Mouse (Mus musculus) mouse embryonic stem cell (cell line): ENCODE results near the gene Hist1h2be.

ENCODE experiments used
- in situ Hi-C, 2 experiments: fragments of 300-500 bp; cut with MboI; formaldehyde crosslinking; loops; 1 replicate in 1 of 2; 3 replicates in 1 of 2; pipeline ENCODE4 v1.14.3; 2019 to 2020; ENCODE audit warnings: low sequenced_read_pairs in 2 of 2, low pct_unique_long_range_greater_than_20kb in 1 of 2, mixed read lengths in 1 of 2; ENCODE audit not compliant: unreplicated experiment in 1 of 2

Hist1h2be gene

GRCm38 (mm10) chr13:23576906-23577639 lies 43.9 kb downstream of the Hist1h2be start:
- in situ Hi-C loops, result loop anchor here in 1 of 2 experiments (10.0 kb wide), 1 partner anchor 168 kb away; the partner anchor contains the start of genes Hist1h2bb and Hist1h3c

- in situ Hi-C loops, result loop anchor here in 1 of 2 experiments (10.0 kb wide), 1 partner anchor 168 kb away; the partner anchor contains the start of genes Hist1h2bb and Hist1h3c
Observed at GRCm38 (mm10) chr13:23576351-23576881, 44.5 kb downstream of the Hist1h2be start.

- in situ Hi-C loops, result loop anchor here in 1 of 2 experiments (10.0 kb wide), 1 partner anchor 169 kb away; the partner anchor contains the start of genes Hist1h2bb and Hist1h3c
Observed at GRCm38 (mm10) chr13:23575864-23576313, 45.0 kb downstream of the Hist1h2be start.

- in situ Hi-C loops, result loop anchor here in 1 of 2 experiments (10.0 kb wide), 1 partner anchor 169 kb away; the partner anchor contains the start of genes Hist1h2bb and Hist1h3c
Observed at GRCm38 (mm10) chr13:23575271-23575851, 45.6 kb downstream of the Hist1h2be start, which contains the start of gene Hist1h3d. Gene Hist1h3d (plus strand): TSS chr13:23575763.

GRCm38 (mm10) chr13:23574546-23575170 lies 46.3 kb downstream of the Hist1h2be start:
- in situ Hi-C loops, result loop anchor here in 1 of 2 experiments (10.0 kb wide), 1 partner anchor 170 kb away; the partner anchor contains the start of genes Hist1h2bb and Hist1h3c

GRCm38 (mm10) chr13:23573898-23574524 lies 46.9 kb downstream of the Hist1h2be start, which contains the start of the genes Hist1h2bf and Hist1h2ad:
Gene Hist1h2bf (minus strand): TSS chr13:23574196.
Gene Hist1h2ad (plus strand): TSS chr13:23574381.
- in situ Hi-C loops, result loop anchor here in 1 of 2 experiments (10.0 kb wide), 1 partner anchor 171 kb away; the partner anchor contains the start of genes Hist1h2bb and Hist1h3c

- in situ Hi-C loops, result loop anchor here in 1 of 2 experiments (10.0 kb wide), 1 partner anchor 172 kb away; the partner anchor contains the start of genes Hist1h2bb and Hist1h3c
Observed at GRCm38 (mm10) chr13:23573034-23573897, 47.7 kb downstream of the Hist1h2be start.

GRCm38 (mm10) chr13:23572218-23573033 lies 48.5 kb downstream of the Hist1h2be start:
- in situ Hi-C loops, result loop anchor here in 1 of 2 experiments (10.0 kb wide), 1 partner anchor 172 kb away; the partner anchor contains the start of genes Hist1h2bb and Hist1h3c

- in situ Hi-C loops, result loop anchor here in 1 of 2 experiments (10.0 kb wide), 1 partner anchor 173 kb away; the partner anchor contains the start of genes Hist1h2bb and Hist1h3c
Observed at GRCm38 (mm10) chr13:23571504-23572217, 49.3 kb downstream of the Hist1h2be start.

- in situ Hi-C loops, result loop anchor here in 1 of 2 experiments (10.0 kb wide), 1 partner anchor 174 kb away; the partner anchor contains the start of genes Hist1h2bb and Hist1h3c
Observed at GRCm38 (mm10) chr13:23571022-23571503, 49.9 kb downstream of the Hist1h2be start, which contains the start of the genes Hist1h2ae and Hist1h2bg. Gene Hist1h2ae (minus strand): TSS chr13:23571220. Gene Hist1h2bg (plus strand): TSS chr13:23571396.

GRCm38 (mm10) chr13:23570261-23571021 lies 50.5 kb downstream of the Hist1h2be start:
- in situ Hi-C loops, result loop anchor here in 1 of 2 experiments (10.0 kb wide), 1 partner anchor 174 kb away; the partner anchor contains the start of genes Hist1h2bb and Hist1h3c

- in situ Hi-C loops, result no loop called here
Observed at GRCm38 (mm10) chr13:23564482-23564881, 56.4 kb downstream of the Hist1h2be start.

GRCm38 (mm10) chr13:23562699-23563462 lies 58.0 kb downstream of the Hist1h2be start:
- in situ Hi-C loops, result no loop called here
